Mouse (Mus musculus) ovary, adult 2 months (tissue): ENCODE data around the gene Zfp276. TPM values are rescaled to one million over a fixed set of nuclear protein-coding genes. Genes with fewer than 3 reads are reported as not detected.

ENCODE experiments used
- polyA plus RNA-seq: library from polyadenylated mRNA; depleted of rRNA; stranded (reverse); fragments of >200 nt; gene quantifications from 2 replicates; pipeline ENCODE4 v1.2.3, GENCODE M21; 2012; rRNA removed

The Zfp276 gene
- polyA plus RNA-seq, result 48.7 and 49.0 TPM in 2 replicates

DNA sequence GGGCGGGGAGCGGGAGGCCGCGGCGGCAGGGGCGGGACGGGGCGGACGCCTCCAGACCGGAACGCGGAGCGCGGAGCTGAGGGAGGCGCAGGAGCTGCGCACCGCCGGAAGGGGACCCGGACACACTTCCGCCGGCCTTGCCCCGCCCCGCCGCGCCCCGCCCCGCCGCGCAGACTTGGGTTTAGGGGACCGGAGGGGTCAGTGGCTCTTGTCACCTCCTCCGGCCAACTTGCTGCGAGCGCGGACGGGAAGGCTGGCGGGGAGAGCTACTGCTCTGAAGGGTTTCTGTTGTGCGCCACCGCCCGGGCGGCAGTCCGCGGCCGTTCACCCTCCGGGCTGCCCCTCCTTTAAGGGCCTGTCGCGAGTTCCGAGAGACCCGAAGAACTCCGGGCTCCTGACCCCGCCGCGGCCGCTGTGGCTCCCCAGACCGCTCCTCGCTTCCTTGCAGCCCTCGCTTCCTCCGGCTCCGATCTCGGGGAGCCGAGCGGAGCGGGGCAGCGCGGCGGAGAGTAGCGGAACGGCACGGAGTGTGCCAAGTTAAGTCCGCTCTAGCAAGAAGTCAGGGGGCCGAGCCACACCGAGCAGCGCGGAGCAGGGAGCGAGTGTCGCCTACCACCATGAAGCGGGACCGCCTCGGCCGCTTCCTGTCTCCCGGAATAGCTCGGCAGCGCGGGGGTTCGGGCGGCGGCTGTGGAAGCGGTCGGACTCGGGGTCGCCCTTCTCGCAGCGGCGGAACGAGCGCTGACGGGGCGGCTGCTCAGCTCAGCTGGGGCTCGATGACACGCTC, at the start of gene Zfp276, which contains the start of gene Vps9d1:
Zfp276 (plus strand) TSS at position 97 of the 787 bp plus-strand sequence.
Vps9d1 (minus strand) TSS at position 250 of the 787 bp plus-strand sequence.

DNA sequence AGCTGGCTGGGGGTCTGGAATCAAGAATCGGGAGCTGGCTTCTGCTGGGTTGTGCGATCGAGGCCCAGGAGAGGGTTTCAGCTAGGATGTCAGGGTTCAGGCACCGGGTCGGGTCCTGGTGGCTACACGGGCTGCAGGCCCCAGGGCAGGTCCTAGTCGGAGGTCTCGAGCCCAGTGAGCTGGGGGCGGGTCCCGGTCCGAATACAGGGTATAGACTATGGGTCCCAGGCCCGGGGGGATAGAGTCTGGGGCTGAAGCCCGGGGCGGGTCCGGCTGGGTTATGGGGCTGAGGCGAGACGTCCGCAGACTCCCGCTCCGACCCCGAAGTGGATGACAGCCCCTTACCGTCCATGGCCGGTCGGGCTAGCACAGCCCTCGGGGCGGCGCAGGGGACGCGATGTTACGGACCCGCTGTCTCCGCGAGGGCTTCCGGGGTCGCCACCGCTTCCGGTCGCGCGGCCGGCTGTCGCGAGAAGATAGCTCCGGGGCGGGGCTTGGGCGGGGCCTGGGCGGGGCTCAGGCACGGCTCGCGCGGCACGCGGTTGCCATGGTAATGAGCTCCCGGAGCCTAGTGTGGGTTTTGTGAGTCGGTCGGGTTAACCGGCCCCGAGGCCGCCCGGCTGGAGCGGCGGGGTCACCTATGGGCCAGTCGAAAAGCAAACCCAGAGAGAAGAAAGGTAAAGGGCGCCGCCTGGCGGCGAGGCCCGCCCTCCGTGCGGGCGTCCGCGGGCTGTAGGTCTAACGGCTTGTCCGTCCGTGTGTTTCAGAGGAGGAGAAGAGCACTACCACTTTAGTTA, 41.5 kb upstream of the Zfp276 start, which contains the start of the genes Chmp1a and Spata33:
Chmp1a (minus strand) TSS at position 443 of the 797 bp plus-strand sequence.
Spata33 (plus strand) TSS at position 512 of the 797 bp plus-strand sequence.

DNA sequence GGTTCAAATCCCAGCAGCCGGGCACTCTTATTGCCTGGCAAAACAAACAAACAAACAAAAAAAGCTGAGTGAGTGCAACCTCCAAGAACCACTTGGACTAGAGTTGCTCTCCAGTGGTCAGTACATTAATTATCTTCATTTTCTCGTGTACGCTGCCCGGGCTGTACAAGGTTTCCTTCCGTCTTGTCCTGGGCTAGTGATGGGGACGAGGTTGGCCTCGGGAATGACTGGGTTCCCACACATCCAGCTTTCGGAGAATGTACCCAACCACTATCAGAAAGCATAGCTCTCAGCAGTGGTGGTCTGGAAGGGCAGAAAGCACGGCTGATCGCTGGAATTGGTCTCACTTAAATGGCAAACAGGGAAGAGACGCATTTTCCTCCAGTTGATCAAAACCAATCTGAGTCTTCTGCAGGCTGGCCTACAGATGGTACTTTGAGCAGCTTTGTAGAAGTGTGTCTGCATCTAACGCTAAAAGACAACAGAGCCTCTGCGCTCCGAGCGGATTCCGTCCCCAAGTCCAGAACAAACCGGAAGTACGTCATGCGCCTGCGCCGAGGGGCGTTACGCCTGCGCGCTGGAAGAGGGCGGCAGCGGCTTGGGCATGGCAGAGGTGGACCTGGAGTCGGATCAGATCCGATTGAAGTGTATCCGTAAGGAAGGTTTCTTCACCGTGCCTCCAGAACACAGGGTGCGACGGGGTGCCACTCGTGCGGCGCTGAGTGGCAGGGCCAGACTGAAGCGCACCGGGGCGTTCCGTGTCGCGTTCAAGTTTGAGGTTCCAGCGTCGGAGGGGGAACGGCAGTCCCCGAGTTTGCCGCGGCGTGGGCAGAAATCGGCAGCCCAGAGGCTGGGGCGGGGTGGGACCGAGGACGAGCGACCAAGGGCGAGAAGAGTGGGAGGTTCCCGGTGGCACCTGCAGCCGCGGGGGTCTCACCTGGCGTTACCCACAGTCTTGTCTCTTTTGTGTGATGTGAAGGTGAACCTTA, 29.4 kb upstream of the Zfp276 start, which contains the start of gene Cdk10:
Cdk10 (plus strand) TSS at position 565 of the 989 bp plus-strand sequence.

DNA sequence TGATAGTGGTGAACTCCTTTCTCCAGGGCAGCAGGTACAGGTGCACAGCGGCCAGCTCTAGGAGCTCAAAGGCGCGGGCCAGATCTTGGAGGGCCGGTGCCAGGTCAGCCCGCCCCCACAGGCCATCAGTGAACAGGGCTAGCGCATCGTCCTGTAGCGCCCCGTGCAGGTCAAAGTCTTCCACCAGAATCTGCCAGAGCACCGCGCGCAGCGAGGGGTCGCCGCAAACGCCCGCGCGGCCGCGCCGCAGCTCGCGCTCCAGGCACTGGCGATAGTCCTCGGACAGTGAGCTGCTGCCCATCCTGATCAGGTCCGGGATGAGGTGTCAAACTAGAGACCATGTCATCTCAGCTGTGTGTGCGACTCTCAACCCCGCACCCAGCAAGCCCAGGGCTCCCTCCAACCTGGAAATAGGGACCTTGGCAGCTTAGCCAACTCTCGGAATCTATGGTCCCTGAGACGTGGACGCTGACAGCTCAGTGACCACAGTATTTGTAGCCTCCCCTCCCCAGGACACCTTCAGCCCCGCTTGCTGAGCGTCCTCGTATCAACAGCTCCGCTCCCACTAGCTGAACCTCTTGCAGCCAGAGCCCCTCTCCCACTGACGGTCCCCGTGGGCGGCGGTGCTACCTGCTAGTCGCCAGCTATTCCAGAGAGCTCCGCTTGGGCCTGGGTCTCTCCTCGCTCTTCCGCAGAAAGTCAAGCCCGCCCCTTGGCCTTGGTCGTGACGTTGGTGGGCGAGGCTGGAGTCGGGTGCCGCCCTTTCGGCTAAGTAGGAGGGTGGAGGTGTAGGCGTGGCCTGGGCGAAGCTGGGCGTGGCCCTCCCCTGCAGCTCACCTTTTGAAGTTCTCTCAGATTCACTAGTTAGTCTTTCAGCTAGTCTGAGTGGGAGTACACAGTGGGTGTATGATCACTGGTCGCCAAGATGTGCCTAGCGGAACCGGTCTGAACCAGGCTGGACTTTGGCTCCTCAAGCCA, 18.2 kb upstream of the Zfp276 start, which contains the start of gene Spata2l:
Spata2l (minus strand) TSS at position 714 of the 978 bp plus-strand sequence.

DNA sequence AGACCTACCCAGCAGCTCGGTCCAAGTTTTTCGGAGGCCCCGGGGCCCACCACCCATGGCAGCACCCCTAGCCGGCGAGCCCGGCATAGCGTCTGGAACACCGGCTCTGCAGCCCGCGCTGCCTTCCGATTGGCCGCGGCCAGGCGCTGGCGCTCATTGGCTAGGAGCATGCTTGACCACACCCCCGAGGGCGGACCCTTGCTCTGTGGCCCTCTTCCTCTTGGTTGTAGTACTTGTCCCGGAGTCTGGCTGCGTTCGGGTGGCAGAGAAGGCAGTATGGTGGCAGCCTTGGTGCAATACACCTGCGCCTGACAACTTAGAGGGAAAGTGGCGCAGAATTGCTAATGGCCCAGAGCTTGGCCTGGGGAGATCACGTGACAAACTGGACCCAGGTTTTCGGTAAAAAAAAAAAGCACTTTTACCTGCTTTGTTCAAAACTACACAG, 64.5 kb downstream of the Zfp276 start, which contains the start of gene Fanca:
Fanca (minus strand) TSS at position 110 of the 445 bp plus-strand sequence.

Other genes starting within 250 kb of the Zfp276 start
- 76.3 and 146 TPM in 2 replicates for gene Ankrd11, start 211.9 kb upstream of the Zfp276 start, polyA plus RNA-seq
- 115 and 159 TPM in 2 replicates for gene Spg7, start 191.3 kb upstream of the Zfp276 start, polyA plus RNA-seq
- gene Rpl13, start 151.8 kb upstream of the Zfp276 start, polyA plus RNA-seq, result 5,283 and 5,699 TPM in 2 replicates
- 5.6 and 6.5 TPM in 2 replicates for gene Cpne7, start 136.8 kb upstream of the Zfp276 start, polyA plus RNA-seq
- gene Sult5a1, start 95.9 kb upstream of the Zfp276 start, polyA plus RNA-seq, result 22.6 and 24.4 TPM in 2 replicates
- gene Dpep1, start 68.0 kb upstream of the Zfp276 start, polyA plus RNA-seq, result 24.5 and 33.1 TPM in 2 replicates
- 113 and 115 TPM in 2 replicates for gene Chmp1a, start 41.4 kb upstream of the Zfp276 start, polyA plus RNA-seq
- gene Spata33, start 41.4 kb upstream of the Zfp276 start, polyA plus RNA-seq, result 3.8 and 4.5 TPM in 2 replicates
- 75.4 and 105 TPM in 2 replicates for gene Cdk10, start 29.4 kb upstream of the Zfp276 start, polyA plus RNA-seq
- 21.3 and 22.9 TPM in 2 replicates for gene Spata2l, start 18.0 kb upstream of the Zfp276 start, polyA plus RNA-seq
- 162 and 169 TPM in 2 replicates for gene Vps9d1, start 153 bp downstream of the Zfp276 start, polyA plus RNA-seq
- gene Fanca, start 64.4 kb downstream of the Zfp276 start, polyA plus RNA-seq, result 30.3 and 45.1 TPM in 2 replicates
- gene Spire2, start 78.5 kb downstream of the Zfp276 start, polyA plus RNA-seq, result 6.3 and 7.2 TPM in 2 replicates
- 167 and 216 TPM in 2 replicates for gene Tcf25, start 119.6 kb downstream of the Zfp276 start, polyA plus RNA-seq
- gene Mc1r, start 152.9 kb downstream of the Zfp276 start, polyA plus RNA-seq, result 0.06 and 0.11 TPM in 2 replicates
- gene Tubb3, start 157.2 kb downstream of the Zfp276 start, polyA plus RNA-seq, result 49.4 and 66.3 TPM in 2 replicates
- 41.7 and 43.9 TPM in 2 replicates for gene Def8, start 169.3 kb downstream of the Zfp276 start, polyA plus RNA-seq
- gene Afg3l1, start 223.7 kb downstream of the Zfp276 start, polyA plus RNA-seq, result 24.2 and 27.4 TPM in 2 replicates